Mouse (Mus musculus) spleen, adult 2 months (tissue): ENCODE data around the gene Spx. TPM values are rescaled to one million over a fixed set of nuclear protein-coding genes. Genes with fewer than 3 reads are reported as not detected.

Source experiments
- DNase-seq, 2 experiments: peaks; one replicate each; pipeline versions ENCODE4 v3.0.0 to v3.0.0-alpha.2; 2012 to 2021; ENCODE audit warnings: low spot score in 2 of 2, low read depth in 1 of 2
- H3K27ac ChIP-seq: fragments of 200-500 bp; 2 replicates; pipeline ENCODE4 v1.5.1; 2012; ENCODE audit warnings: low read length, inconsistent platforms; ENCODE audit not compliant: insufficient read depth
- H3K27me3 ChIP-seq: fragments of 200-500 bp; 2 replicates; pipeline ENCODE4 v1.6.1; 2012; ENCODE audit warnings: mild to moderate bottlenecking, moderate library complexity, low read length, inconsistent platforms; ENCODE audit not compliant: control insufficient read depth, insufficient read depth
- H3K36me3 ChIP-seq: fragments of 200-500 bp; 2 replicates; pipeline ENCODE4 v1.6.1; 2012; ENCODE audit warnings: mild to moderate bottlenecking, low read length, inconsistent platforms; ENCODE audit not compliant: control insufficient read depth, insufficient read depth
- H3K4me1 ChIP-seq: fragments of 200-500 bp; 2 replicates; pipeline ENCODE4 v1.6.1; 2011; ENCODE audit warnings: inconsistent platforms; ENCODE audit not compliant: control insufficient read depth, insufficient read depth, insufficient read length
- H3K4me3 ChIP-seq: fragments of 200-500 bp; 2 replicates; pipeline ENCODE4 v1.5.1; 2011; ENCODE audit warnings: mild to moderate bottlenecking, inconsistent platforms; ENCODE audit not compliant: insufficient read depth, insufficient read length; ENCODE audit errors: extremely low read depth
- CTCF ChIP-seq: fragments of 200-500 bp; IDR thresholded peaks from 2 replicates; pipeline ENCODE4 v1.5.1; 2011; ENCODE audit warnings: mild to moderate bottlenecking, inconsistent platforms; ENCODE audit not compliant: insufficient read depth, insufficient read length, insufficient replicate concordance; ENCODE audit errors: extremely low read depth
- POLR2A ChIP-seq: fragments of 200-500 bp; IDR thresholded peaks from 2 replicates; pipeline ENCODE4 v1.6.1; 2011; ENCODE audit warnings: low read depth, low read length, inconsistent platforms
- WGBS: fragments of 180-500 bp; shearing (Covaris S2); methylation state at CpG from one replicate; pipeline ENCODE4 v1.1.7; 2018; 5-methylcytosine and 5-hydroxymethylcytosine counted together
- polyA plus RNA-seq: library from polyadenylated mRNA; depleted of rRNA; stranded (reverse); fragments of >200 nt; gene quantifications from 2 replicates; pipeline ENCODE4 v1.2.3, GENCODE M21; 2012

The Spx gene
- polyA plus RNA-seq, 1 experiment, result 0.30 TPM

DNA sequence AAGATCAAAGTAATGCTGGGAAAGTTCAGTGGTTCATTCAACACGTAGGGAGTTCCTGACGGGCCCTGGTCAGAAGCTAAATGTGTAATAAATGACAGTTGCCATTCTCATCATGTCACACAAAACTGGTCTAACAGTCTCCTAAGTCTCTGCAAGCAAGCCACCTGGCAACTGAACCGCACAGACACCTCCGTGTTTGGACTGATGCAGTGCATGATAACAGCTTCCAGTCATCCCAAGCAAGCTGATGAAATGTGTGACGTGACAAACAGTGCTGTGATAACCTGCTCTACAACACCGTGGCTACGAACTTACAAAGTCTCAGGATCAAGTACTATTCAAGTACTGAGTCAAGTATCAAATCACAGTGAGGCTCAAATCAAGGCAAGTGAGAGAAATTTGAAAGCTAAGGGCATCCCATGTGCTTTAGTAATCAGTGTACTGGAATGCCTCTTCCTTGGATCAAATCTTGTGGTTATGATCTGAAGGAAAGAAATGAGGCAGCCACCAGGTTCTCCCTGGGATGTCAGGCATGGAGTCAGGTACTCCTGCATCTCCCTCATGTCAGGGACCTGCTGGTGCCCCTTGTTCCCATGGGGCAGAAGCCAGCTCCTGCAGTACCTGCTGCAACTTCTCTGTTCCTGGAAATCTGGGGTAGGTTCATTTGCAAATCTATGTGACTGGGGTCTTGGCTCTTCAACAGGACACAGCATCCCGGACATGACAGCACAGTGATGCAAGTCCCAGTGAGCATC lies 34.5 kb upstream of the Spx start:
- no peak for DNase-seq
- peaks cover 24% of the 10 kb centered on the region for H3K36me3 ChIP-seq

GRCm38 (mm10) chr6:142379961-142380360 lies 33.3 kb upstream of the Spx start:
- Histone ChIP-seq H3K27ac (no peak overlapping the region), H3K4me1 (no peaks in the 10 kb centered on the region), H3K27me3 (no peaks in the 10 kb centered on the region), H3K36me3 (peaks cover 19% of the 10 kb centered on the region), H3K4me3 (no peak overlapping the region)
- no peak for DNase-seq
- TF ChIP-seq CTCF, result no peak
- TF ChIP-seq POLR2A, result no peak
- 88% methylated on average over 6 of the region's 6 CpGs for WGBS

More for the DNA sequence above, 34.5 kb upstream of the Spx start:
- H3K4me3 ChIP-seq, result no peak overlapping the region
- H3K27me3 ChIP-seq, result no peaks in the 10 kb centered on the region
- TF ChIP-seq CTCF, result no peak
- TF ChIP-seq POLR2A, result no peak
- no peak overlapping the region for H3K27ac ChIP-seq
- 97% methylated on average over 8 of the region's 8 CpGs for WGBS
- H3K4me1 ChIP-seq, result no peaks in the 10 kb centered on the region

- Histone ChIP-seq H3K4me1 (no peaks in the 10 kb centered on the region), H3K4me3 (no peak overlapping the region), H3K27me3 (no peaks in the 10 kb centered on the region), H3K36me3 (peaks cover 6% of the 10 kb centered on the region), H3K27ac (no peak overlapping the region)
- 95% methylated on average over 7 of the region's 7 CpGs for WGBS
- TF ChIP-seq CTCF (no peak), POLR2A (no peak)
- no peak for DNase-seq
These were observed 31.6 kb upstream of the Spx start for GRCm38 (mm10) chr6:142381615-142382014.

DNA sequence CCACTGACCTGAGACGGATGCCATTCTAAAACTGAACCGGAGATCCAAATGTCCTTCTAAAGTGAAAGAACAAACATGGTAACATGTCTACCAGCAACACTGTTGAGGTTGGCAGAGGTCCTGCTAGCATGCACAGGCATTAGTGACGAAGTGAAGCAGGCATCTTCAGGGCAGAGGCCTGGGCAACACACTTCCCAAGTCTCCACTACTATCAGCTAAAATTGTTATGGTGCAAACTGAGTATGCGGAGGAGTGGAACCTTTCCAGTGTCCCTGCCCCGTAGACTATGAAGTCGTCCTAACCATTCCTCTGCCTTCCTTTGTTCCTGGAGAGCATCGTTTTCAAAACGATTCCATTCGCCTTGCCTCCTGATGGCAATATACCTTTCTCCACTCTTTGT lies 28.7 kb upstream of the Spx start:
- peaks cover 5% of the 10 kb centered on the region for H3K4me1 ChIP-seq
- TF ChIP-seq POLR2A (no peak), CTCF (no peak)
- 93% methylated on average over 9 of the region's 9 CpGs for WGBS
- no peak overlapping the region for H3K4me3 ChIP-seq
- H3K36me3 ChIP-seq, result no peaks in the 10 kb centered on the region
- H3K27ac ChIP-seq, result no peak overlapping the region
- no peak for DNase-seq
- H3K27me3 ChIP-seq, result no peaks in the 10 kb centered on the region

- H3K27ac ChIP-seq, result peak overlapping the region; percentile 78
- H3K4me3 ChIP-seq, result peak overlapping the region; percentile 72
- under 1% methylated on average over 31 of the region's 31 CpGs for WGBS
- H3K27me3 ChIP-seq, result no peaks in the 10 kb centered on the region
- TF ChIP-seq CTCF, result no peak
- TF ChIP-seq POLR2A, result no peak
- DNase-seq, result no peak
- peaks cover 9% of the 10 kb centered on the region for H3K4me1 ChIP-seq
- H3K36me3 ChIP-seq, result no peaks in the 10 kb centered on the region
These were observed 26.8 kb upstream of the Spx start for GRCm38 (mm10) chr6:142386285-142387010.

DNA sequence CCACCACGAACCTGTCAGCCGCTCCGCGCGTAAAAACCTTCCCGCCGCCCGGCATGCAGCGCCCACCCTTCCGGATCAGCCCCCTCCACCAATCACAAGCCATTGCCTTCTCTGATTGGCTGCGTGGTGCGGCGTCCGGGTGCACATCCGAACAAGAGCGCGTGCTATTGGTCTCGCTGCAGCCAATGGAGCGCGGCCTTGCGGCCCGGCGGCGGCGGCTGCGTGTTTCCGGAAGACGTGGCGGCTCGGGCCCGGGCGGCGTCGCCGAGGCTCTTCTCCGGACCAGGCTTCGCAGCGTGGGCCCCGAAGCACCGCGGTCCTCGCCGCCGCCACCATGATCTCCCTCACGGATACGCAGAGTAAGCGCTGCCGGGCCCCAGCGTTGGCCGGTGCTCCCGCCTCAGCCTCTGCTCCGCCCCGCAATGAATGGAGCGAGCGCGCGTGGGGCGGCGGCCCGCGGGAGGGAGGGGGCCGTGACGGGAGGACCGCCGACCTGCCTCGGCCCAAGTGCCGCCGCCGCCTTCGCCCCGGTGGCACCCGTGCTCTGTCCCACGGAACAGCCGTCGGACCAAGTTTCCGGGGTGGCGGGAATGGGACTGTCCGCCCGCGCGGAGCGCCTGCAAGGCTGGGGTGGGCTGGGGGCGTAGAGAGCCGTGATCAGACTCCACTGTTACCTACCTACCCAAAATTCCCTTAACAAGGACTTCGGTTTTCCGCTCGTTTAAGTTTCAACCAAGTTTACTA lies 26.1 kb upstream of the Spx start, which contains the start of the genes Recql and Golt1b:
Gene Recql (minus strand): TSS at position 77 of the 744 bp plus-strand sequence.
Gene Golt1b (plus strand): TSS at position 211 of the 744 bp plus-strand sequence.
- Histone ChIP-seq H3K27ac (peak within 1 kb of the TSS; percentile 78), H3K36me3 (no peaks in the 10 kb centered on the region), H3K4me1 (peaks cover 9% of the 10 kb centered on the region), H3K4me3 (peak within 1 kb of the TSS; percentile 89), H3K27me3 (no peaks in the 10 kb centered on the region)
- TF ChIP-seq CTCF, result no peak
- TF ChIP-seq POLR2A, result no peak; the same call in 1 of the 2 replicates
- WGBS, result 1% methylated on average over 86 of the region's 87 CpGs
- DNase-seq, result peak; percentile 94 to 97
